Mouse (Mus musculus) CD4-positive, CD25-positive, alpha-beta regulatory T cell, adult 4 months (primary cell): Measurements from ENCODE around the gene Gm3099. TPM values are rescaled to one million over a fixed set of nuclear protein-coding genes. Genes with fewer than 3 reads are reported as not detected.
"Not testable (repeated sequence)": the region's sequence is repeated elsewhere in the genome, so short reads cannot be mapped to it uniquely, and the experiment has no call there.

Experiments used
- ATAC-seq: one replicate; pipeline ENCODE4 v1.8.0; 2017
- polyA plus RNA-seq, 2 experiments: library from polyadenylated mRNA; unstranded; fragments of 100-300 nt; shearing (Covaris generic); gene quantifications; one replicate each; pipeline ENCODE4 v1.2.1; 2017

Gm3099 gene
- under 1 TPM in 1 of 2 experiments, not detected in 1; 0.54 TPM for polyA plus RNA-seq

GRCm38 (mm10) chr14:3998094-3998493 is at the start of gene Gm3099:
Gm3099 (plus strand) TSS chr14:3998394.
- not testable (repeated sequence) for ATAC-seq

- not testable (repeated sequence) for ATAC-seq
Measured at GRCm38 (mm10) chr14:3963247-3963646, 34.9 kb upstream of the Gm3099 start, which contains the start of gene Gm3095. Gm3095 (plus strand) TSS chr14:3963547.

- not testable (repeated sequence) for ATAC-seq
Measured at GRCm38 (mm10) chr14:4023641-4024040, 25.4 kb downstream of the Gm3099 start, which contains the start of gene Gm5796. Gm5796 (plus strand) TSS chr14:4023941.

Other genes with a start within 250 kb of the Gm3099 start
- gene Gm3002, start 188.3 kb upstream of the Gm3099 start, polyA plus RNA-seq: 1 to 10 TPM in 1 of 2 experiments, not detected in 1; 3.2 TPM
- gene Gm3033, start 152.1 kb upstream of the Gm3099 start, polyA plus RNA-seq: not detected
- gene Gm2916, start 114.2 kb upstream of the Gm3099 start, polyA plus RNA-seq: under 1 TPM in 1 of 2 experiments, not detected in 1; 0.24 TPM
- not detected for gene Gm3029, start 66.6 kb upstream of the Gm3099 start, polyA plus RNA-seq
- gene Gm3095, start 34.8 kb upstream of the Gm3099 start, polyA plus RNA-seq: 1 to 10 TPM in 1 of 2 experiments, under 1 TPM in 1; 0.53 to 1.2 TPM
- gene Gm5796, start 25.5 kb downstream of the Gm3099 start, polyA plus RNA-seq: 1 to 10 TPM; 1.4 to 3.5 TPM
- gene Gm3115, start 85.7 kb downstream of the Gm3099 start, polyA plus RNA-seq: 1 to 10 TPM; 1.1 to 1.8 TPM
- gene Gm8108, start 112.1 kb downstream of the Gm3099 start, polyA plus RNA-seq: 1 to 10 TPM; 1.6 to 4.8 TPM
- not detected for gene Gm3127, start 166.6 kb downstream of the Gm3099 start, polyA plus RNA-seq
- gene Gm2974, start 184.2 kb downstream of the Gm3099 start, polyA plus RNA-seq: 1 to 10 TPM; 2.0 to 3.4 TPM